Mouse (Mus musculus) right cerebral cortex, postnatal 10 days (tissue): ENCODE results near the gene Sumo2.
"Not testable (repeated sequence)": the region's sequence is repeated elsewhere in the genome, so short reads cannot be mapped to it uniquely, and the experiment has no call there.

Experiments
- DNase-seq, 2 experiments: peaks; one replicate each; pipeline ENCODE4 v3.0.0; 2021; ENCODE audit warnings: low spot score in 2 of 2

The Sumo2 gene

GRCm38 (mm10) chr11:115483726-115484125, 52.4 kb downstream of the Sumo2 start:
- DNase-seq, result peak; percentile 82 to 87

- DNase-seq, result no peak
Measured at GRCm38 (mm10) chr11:115483278-115483677, 52.8 kb downstream of the Sumo2 start.

DNA sequence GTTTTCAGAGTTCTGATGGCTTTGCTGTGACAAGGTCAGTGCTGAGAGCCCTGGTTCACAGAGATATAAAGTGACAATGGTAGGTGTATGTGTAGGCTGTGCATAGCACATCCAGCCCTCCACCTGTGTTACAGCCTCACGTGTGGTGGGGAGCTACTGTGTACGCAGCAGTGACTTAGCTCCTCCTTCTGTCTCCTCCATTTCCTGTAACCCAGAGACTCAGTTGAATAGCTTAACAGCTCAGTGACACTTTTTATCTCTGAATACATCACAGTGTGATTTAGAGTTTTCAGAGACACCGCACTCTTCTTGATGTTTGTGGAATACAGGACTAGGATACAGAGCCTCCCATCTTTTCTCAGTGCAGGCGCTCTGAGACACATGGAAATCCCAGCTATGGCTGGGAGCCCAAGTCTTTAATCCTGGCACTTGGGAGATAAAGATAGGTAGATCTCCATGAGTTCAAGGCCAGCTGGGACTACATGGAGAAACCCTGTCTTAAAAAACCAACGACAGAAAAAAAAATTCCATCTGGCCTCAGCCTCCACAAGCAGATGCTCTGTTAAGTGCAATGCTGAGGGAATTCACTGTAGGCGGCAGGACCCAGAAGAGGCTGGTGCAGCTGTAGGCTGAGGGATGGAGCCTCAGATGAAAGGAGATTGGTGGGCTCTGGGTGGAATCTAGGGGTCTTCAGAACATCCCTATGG, 54.4 kb downstream of the Sumo2 start:
- DNase-seq, result peak; percentile 73 to 89

DNA sequence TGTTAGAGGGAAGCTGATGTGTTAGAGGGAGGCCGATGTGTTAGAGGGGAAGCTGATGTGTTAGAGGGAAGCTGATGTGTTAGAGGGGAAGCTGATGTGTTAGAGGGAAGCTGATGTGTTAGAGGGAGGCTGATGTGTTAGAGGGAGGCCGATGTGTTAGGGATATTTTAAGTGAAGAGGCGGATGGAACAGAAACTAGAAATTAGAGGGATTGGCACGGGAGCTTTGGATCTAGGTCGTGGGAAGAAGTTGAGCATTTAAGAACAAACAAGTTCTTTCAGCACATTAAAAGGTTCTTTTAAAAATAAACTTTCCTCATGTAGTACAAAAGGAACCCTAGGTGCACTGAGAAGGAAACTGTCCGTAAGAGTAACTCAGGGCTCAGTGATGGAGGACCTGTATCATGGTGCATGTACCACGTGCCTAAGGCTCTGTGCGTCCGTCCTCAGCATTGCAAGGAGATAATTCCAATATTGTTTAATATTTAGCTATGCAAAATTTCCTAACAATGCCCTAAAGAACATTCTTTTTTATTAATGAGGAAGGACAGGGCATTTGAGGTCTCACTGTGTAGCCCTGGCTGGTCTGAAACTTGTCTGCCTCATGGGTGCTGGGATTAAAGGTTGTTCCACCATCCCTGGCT, 57.7 kb downstream of the Sumo2 start:
- DNase-seq, result no peak

GRCm38 (mm10) chr11:115477388-115477787, 58.7 kb downstream of the Sumo2 start:
- not testable (repeated sequence) for DNase-seq

- DNase-seq, result not testable (repeated sequence)
Measured at GRCm38 (mm10) chr11:115476630-115477029, 59.4 kb downstream of the Sumo2 start.

DNA sequence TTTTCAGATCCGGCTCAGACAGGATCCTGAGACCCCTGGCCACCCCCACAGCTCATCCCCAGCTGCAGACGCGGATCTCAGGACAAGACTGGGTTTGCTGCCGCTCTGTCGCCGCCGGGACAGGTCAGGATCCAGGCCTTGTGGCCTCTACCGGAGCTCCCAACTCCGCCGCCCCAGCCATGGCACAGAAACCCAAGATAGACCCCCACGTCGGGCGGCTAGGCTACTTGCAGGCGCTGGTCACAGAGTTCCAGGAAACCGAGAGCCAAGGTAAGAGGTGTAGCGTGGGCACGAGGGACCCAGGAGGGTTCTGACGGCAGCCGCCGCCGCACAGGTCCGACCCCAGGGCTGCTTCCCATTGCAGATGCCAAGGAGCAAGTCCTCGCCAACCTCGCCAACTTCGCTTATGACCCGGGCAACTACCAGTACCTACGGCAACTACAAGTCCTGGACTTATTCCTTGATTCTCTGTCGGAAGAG, 60.3 kb downstream of the Sumo2 start:
- DNase-seq, result no peak

DNA sequence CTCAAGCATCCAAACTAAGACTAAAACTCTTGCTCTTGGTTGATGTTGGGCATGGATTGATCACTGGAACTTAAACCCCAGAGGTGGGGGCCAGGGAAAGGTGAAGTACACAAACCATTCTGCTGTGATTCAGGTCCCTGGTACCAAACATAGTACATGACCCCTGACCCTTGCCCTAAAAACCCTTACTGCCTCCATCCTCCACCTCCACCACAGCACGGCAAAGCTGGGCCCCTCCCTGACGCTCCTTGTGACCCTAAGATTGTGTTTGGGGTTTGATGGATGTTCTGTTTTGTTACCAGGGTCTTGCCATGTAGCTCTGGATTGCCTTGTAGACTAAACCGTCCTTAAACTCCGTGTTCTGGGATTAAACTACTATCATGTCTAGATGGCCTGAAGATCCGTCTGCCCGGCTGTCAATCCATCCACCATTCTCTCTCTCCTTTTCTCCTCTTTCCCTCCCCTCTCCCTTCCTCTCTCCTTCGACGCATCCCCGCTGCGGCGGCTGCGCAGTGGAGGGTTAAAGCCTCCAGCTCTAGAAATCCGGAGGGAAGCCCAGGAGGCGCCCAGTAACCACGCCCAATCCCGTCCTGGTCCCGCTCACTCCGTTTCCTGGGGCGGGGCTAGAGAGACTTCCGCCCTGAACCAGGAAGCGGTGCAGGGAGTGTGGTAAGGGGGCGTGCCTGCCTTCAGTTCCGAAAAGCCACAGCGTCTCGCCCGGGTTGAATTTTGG, 60.9 kb downstream of the Sumo2 start, which contains the start of gene Armc7:
Gene Armc7, plus strand, starts transcription at position 643 of the 733 bp plus-strand sequence.
- DNase-seq, result peak; percentile 96

GRCm38 (mm10) chr11:115473626-115474275, 62.3 kb downstream of the Sumo2 start:
- DNase-seq, result peak; percentile 96
